Mouse (Mus musculus): ENCODE measurements at regions not wholly inside any gene's neighbourhood (a gene's known extent, or its start where the extent isn't known, plus 50 kb on each side); places are given as distances from the start of the nearest gene placed in this dataset.

DNA sequence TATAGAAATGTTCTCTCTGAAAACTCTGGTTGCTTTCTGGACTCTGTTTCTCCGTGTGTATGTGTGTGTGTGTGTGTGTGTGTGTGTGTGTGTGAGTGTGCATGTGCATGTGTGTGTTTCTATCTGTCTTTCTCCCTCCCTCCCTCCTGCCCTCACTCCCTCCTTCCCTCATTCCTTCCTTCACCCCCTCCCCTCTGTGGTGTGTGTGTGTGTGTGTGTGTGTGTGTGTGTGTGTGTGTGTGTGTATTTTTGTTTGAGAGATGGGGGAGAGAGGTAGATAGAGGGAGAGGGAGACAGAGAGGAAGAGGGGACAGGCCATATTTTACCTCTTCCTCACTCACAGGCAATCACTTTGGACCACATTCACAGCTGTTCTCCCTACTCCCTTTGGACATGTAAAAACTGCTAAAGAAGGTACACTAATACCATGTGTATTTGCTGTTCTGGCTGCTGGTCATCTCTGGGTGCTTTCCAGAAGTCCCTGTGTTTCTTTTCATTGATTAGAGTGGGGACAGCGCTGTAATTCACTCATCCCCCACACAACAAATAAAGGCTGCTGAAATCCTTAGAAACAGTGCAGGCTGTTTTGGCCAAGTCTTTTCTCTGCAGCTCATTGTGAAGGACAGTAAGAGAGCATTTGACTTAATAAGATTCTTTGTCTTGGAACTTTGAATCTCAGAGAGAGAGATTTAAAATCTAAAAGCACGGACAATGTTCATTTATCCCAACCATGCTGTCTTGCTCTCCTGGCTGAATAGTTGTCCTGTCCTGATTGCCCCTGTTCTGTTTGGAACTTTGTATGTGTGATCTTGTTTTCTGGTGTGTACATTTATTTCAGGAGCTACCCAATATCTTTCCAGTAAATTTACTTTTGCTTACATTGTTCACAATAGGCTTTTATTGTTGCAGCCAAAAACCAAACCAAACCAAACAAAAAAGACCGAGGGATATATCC is 370.9 kb downstream of the Ppargc1a start:
- Histone ChIP-seq H3K27me3 (ENCODE audit: control insufficient read depth, insufficient read depth, low read length) (no peaks in the 10 kb centered on the region), H3K27ac (replicated peaks) (no peak overlapping the region), H3K36me3 (ENCODE audit: control insufficient read depth, insufficient read depth, low read length) (no peaks in the 10 kb centered on the region), H3K4me2 (replicated peaks; ENCODE audit: low read depth) (no peak overlapping the region), H3K4me1 (replicated peaks; ENCODE audit: control insufficient read depth, insufficient read depth) (no peaks in the 10 kb centered on the region), H3K9me3 (ENCODE audit: control insufficient read depth, low read length) (no peaks in the 10 kb centered on the region), H3K4me3 (ENCODE audit: low read depth, low read length) (no peak overlapping the region), H3K9ac (ENCODE audit: low read length) (no peak overlapping the region)
- ATAC-seq (ENCODE audit: low FRiP score, low TSS enrichment): no peak
- WGBS: 36% methylated on average over 4 of the region's 4 CpGs
- no peak for TF ChIP-seq EP300 (optimal IDR thresholded peaks at IDR 0.05)
- no peak for TF ChIP-seq CTCF (IDR thresholded peaks at IDR 0.05; ENCODE audit: low read depth)
- DNase-seq (ENCODE audit: low spot score): no peak

DNA sequence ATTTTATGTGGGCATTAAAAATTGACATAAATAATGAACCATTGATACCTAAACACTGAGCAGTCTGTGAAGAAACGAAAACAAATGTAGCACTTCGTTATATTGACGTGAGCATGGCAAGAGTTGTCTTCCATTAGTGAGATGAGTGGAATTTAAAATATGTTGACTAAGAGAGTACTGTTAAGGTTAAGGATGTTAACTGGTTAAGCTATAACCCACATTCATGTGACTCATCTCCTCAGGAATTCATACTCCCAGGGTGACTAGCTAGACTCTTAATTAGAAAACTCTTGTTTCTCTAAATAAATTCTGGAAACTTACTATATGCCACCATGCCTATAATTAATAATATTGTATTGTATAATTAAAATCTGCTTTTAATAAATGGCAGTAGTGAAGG is 376.9 kb downstream of the Ppargc1a start:
- no peak for DNase-seq (ENCODE audit: low spot score)
- no peak overlapping the region for H3K4me2 ChIP-seq (replicated peaks; ENCODE audit: low read depth)
- TF ChIP-seq EP300 (optimal IDR thresholded peaks at IDR 0.05) (no peak), CTCF (IDR thresholded peaks at IDR 0.05; ENCODE audit: low read depth) (no peak)
- no peaks in the 10 kb centered on the region for H3K4me1 ChIP-seq (replicated peaks; ENCODE audit: control insufficient read depth, insufficient read depth)
- H3K4me3 ChIP-seq (ENCODE audit: low read depth, low read length): no peak overlapping the region
- H3K9ac ChIP-seq (ENCODE audit: low read length): no peak overlapping the region
- no peaks in the 10 kb centered on the region for H3K36me3 ChIP-seq (ENCODE audit: control insufficient read depth, insufficient read depth, low read length)
- ATAC-seq (ENCODE audit: low FRiP score, low TSS enrichment): no peak
- no peak overlapping the region for H3K27ac ChIP-seq (replicated peaks)
- no peaks in the 10 kb centered on the region for H3K27me3 ChIP-seq (ENCODE audit: control insufficient read depth, insufficient read depth, low read length)
- 50% methylated on average over 3 of the region's 3 CpGs for WGBS
- no peaks in the 10 kb centered on the region for H3K9me3 ChIP-seq (ENCODE audit: control insufficient read depth, low read length)

DNA sequence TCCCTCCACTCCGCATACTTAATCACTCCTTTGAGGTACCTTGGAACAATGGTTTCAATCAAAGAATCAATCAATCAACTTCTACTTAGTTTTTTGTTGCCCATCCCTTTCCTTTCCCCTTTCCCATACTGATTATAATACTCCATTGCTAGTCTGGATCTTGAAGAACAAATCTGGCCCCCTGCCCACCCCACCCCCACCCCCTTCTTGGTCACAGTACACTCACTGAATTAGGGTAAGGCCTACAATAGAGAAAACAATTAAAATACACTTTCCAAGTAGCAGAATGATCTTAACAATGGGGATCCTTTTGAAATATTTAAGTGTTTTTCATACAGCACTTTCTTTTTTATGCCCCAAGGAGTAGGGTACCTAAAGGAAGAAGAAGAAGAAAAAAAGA is 397.7 kb downstream of the Ppargc1a start:
- no peak overlapping the region for H3K9ac ChIP-seq (ENCODE audit: low read length)
- WGBS: 84% methylated on average over 1 of the region's 1 CpGs
- DNase-seq (ENCODE audit: low spot score) (no peak), ATAC-seq (ENCODE audit: low FRiP score, low TSS enrichment) (no peak)
- no peak overlapping the region for H3K4me2 ChIP-seq (replicated peaks; ENCODE audit: low read depth)
- no peaks in the 10 kb centered on the region for H3K4me1 ChIP-seq (replicated peaks; ENCODE audit: control insufficient read depth, insufficient read depth)
- no peak overlapping the region for H3K4me3 ChIP-seq (ENCODE audit: low read depth, low read length)
- no peaks in the 10 kb centered on the region for H3K36me3 ChIP-seq (ENCODE audit: control insufficient read depth, insufficient read depth, low read length)
- no peak overlapping the region for H3K27ac ChIP-seq (replicated peaks)
- no peaks in the 10 kb centered on the region for H3K9me3 ChIP-seq (ENCODE audit: control insufficient read depth, low read length)
- H3K27me3 ChIP-seq (ENCODE audit: control insufficient read depth, insufficient read depth, low read length): no peaks in the 10 kb centered on the region
- TF ChIP-seq CTCF (IDR thresholded peaks at IDR 0.05; ENCODE audit: low read depth) (no peak), EP300 (optimal IDR thresholded peaks at IDR 0.05) (no peak)

DNA sequence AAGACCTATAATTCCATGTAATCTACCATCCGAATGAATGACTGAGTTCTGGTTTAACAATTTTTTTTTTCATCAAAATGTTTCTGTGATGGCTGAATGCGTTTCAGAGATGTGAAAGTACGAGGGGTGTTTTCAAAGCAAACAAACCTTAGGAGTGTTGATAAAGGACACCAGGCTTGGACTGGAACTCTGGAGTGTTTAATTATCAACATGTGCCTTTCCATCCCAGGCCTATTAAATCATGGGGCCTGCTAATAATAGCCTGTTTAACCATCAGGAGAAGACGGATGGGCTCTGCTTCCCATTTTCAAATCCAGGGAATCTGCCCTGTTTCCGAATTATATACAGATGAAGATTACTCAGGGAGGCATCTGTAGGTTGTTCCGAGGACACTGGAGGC is 399.3 kb downstream of the Ppargc1a start:
- H3K36me3 ChIP-seq (ENCODE audit: control insufficient read depth, insufficient read depth, low read length): no peaks in the 10 kb centered on the region
- TF ChIP-seq CTCF (IDR thresholded peaks at IDR 0.05; ENCODE audit: low read depth) (no peak), EP300 (optimal IDR thresholded peaks at IDR 0.05) (no peak)
- DNase-seq (ENCODE audit: low spot score): no peak
- no peak overlapping the region for H3K27ac ChIP-seq (replicated peaks)
- ATAC-seq (ENCODE audit: low FRiP score, low TSS enrichment): no peak
- H3K9me3 ChIP-seq (ENCODE audit: control insufficient read depth, low read length): no peaks in the 10 kb centered on the region
- no peaks in the 10 kb centered on the region for H3K27me3 ChIP-seq (ENCODE audit: control insufficient read depth, insufficient read depth, low read length)
- H3K4me1 ChIP-seq (replicated peaks; ENCODE audit: control insufficient read depth, insufficient read depth): no peaks in the 10 kb centered on the region
- H3K9ac ChIP-seq (ENCODE audit: low read length): no peak overlapping the region
- 16% methylated on average over 6 of the region's 6 CpGs for WGBS
- no peak overlapping the region for H3K4me3 ChIP-seq (ENCODE audit: low read depth, low read length)
- no peak overlapping the region for H3K4me2 ChIP-seq (replicated peaks; ENCODE audit: low read depth)

DNA sequence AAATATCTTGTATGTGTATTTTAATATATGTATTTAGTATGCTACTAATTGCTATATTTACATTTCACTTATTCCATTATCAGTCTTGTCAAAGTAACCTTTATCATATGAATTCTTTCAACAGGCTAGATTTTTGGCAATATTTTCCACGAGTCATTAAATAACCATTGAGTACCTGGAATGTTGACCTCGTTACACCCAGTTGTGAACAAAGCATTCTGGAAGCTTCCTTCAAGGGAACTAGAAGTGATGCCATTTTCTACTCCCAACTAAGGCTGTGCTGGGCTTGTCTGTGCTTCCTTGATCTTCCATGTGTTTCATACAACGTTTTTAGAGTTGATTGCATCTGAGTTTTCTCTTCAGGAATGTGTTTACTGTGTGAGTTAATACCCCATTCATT is 410.6 kb downstream of the Ppargc1a start:
- 37% methylated on average over 3 of the region's 3 CpGs for WGBS

GRCm38 (mm10) chr5:51144842-51145241 is 422.7 kb downstream of the Ppargc1a start:
- H3K27ac ChIP-seq (replicated peaks): no peak overlapping the region
- DNase-seq (ENCODE audit: low spot score): no peak
- H3K4me3 ChIP-seq (ENCODE audit: low read depth, low read length): no peak overlapping the region
- H3K36me3 ChIP-seq (ENCODE audit: control insufficient read depth, insufficient read depth, low read length): no peaks in the 10 kb centered on the region
- no peaks in the 10 kb centered on the region for H3K9me3 ChIP-seq (ENCODE audit: control insufficient read depth, low read length)
- TF ChIP-seq CTCF (IDR thresholded peaks at IDR 0.05; ENCODE audit: low read depth) (no peak), EP300 (optimal IDR thresholded peaks at IDR 0.05) (no peak)
- no peak overlapping the region for H3K4me2 ChIP-seq (replicated peaks; ENCODE audit: low read depth)
- 72% methylated on average over 4 of the region's 4 CpGs for WGBS
- no peak for ATAC-seq (ENCODE audit: low FRiP score, low TSS enrichment)
- no peaks in the 10 kb centered on the region for H3K27me3 ChIP-seq (ENCODE audit: control insufficient read depth, insufficient read depth, low read length)
- H3K4me1 ChIP-seq (replicated peaks; ENCODE audit: control insufficient read depth, insufficient read depth): no peaks in the 10 kb centered on the region
- no peak overlapping the region for H3K9ac ChIP-seq (ENCODE audit: low read length)

More for the DNA sequence above, 410.6 kb downstream of the Ppargc1a start:
- Histone ChIP-seq H3K4me2 (replicated peaks; ENCODE audit: low read depth) (no peak overlapping the region), H3K9ac (ENCODE audit: low read length) (no peak overlapping the region), H3K4me1 (replicated peaks; ENCODE audit: control insufficient read depth, insufficient read depth) (no peaks in the 10 kb centered on the region), H3K27ac (replicated peaks) (no peak overlapping the region), H3K9me3 (ENCODE audit: control insufficient read depth, low read length) (no peaks in the 10 kb centered on the region), H3K27me3 (ENCODE audit: control insufficient read depth, insufficient read depth, low read length) (no peaks in the 10 kb centered on the region), H3K4me3 (ENCODE audit: low read depth, low read length) (no peak overlapping the region), H3K36me3 (ENCODE audit: control insufficient read depth, insufficient read depth, low read length) (no peaks in the 10 kb centered on the region)
- DNase-seq (ENCODE audit: low spot score): no peak
- TF ChIP-seq CTCF (IDR thresholded peaks at IDR 0.05; ENCODE audit: low read depth) (no peak), EP300 (optimal IDR thresholded peaks at IDR 0.05) (no peak)
- ATAC-seq (ENCODE audit: low FRiP score, low TSS enrichment): no peak

Measured in stomach, postnatal 0 days (tissue).